Mouse (Mus musculus) gastrocnemius, adult 2 months (tissue): ENCODE measurements around the gene Gm16427. TPM values are rescaled to one million over a fixed set of nuclear protein-coding genes. Genes with fewer than 3 reads are reported as not detected.
"Not testable (repeated sequence)": the region's sequence is repeated elsewhere in the genome, so short reads cannot be mapped to it uniquely, and the experiment has no call there.

Experiments
- DNase-seq: peaks from one replicate; pipeline ENCODE4 v3.0.0; 2022
- H3K27ac ChIP-seq: fragments of 200-600 bp; 2 replicates; pipeline ENCODE4 v1.8.1; 2022; ENCODE audit warnings: mild to moderate bottlenecking
- H3K4me3 ChIP-seq: fragments of 200-600 bp; 2 replicates; pipeline ENCODE4 v1.8.1; 2022; ENCODE audit warnings: mild to moderate bottlenecking, moderate library complexity
- intact Hi-C: fragments of 180-260 bp; cut with DNase I; formaldehyde crosslinking; loops from one replicate; pipeline ENCODE4 v1.15.1; 2025
- long read RNA-seq, 2 experiments: library from polyadenylated mRNA; stranded (forward); transcript quantifications; one replicate each; pipeline ENCODE4 v2.0.0; 2021
- total RNA-seq, 2 experiments: library from RNA; stranded (reverse); gene quantifications; 2 replicates each; pipeline ENCODE4 v1.2.3; 2021

Gm16427 gene
- not detected for total RNA-seq
- long read RNA-seq, experiment 1 = 0 reads
- long read RNA-seq, experiment 2 = 0 reads

DNA sequence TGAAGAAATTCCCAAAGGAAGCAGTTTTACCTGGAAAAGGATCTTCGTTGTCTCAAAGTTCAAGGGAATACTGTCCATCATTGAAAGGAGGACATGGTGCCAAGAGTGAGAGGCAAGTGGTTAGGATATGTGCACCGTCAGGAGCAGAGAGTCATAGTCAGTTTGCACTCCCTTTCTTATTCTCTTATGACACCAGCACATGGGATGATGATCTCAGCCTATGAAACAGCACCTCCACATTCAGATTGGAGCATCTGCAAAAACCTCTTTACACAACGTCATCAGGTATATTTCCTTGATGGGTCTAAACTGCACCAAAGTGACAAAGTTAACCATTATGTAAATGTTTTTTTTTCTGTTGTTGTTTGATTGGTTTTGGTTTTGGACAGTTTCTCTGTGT is at the start of gene Gm16427:
TSS of gene Gm16427 (minus strand) at position 101 of the 400 bp plus-strand sequence.
- H3K4me3 ChIP-seq, H3K27ac ChIP-seq, intact Hi-C loops, DNase-seq: not testable (repeated sequence)

Other genes with a start within 250 kb of the Gm16427 start
- gene C87414, start 131.4 kb upstream of the Gm16427 start, total RNA-seq = not detected